Mouse (Mus musculus) MN1 (cell line): ENCODE measurements around the gene Gm13289.
A peak's percentile ranks its signal among the peaks of the same experiment; 100 is the strongest.
"Not testable (repeated sequence)": the region's sequence is repeated elsewhere in the genome, so short reads cannot be mapped to it uniquely, and the experiment has no call there.

Experiments used
- DNase-seq: peaks from one replicate; pipeline ENCODE4 v3.0.0-alpha.2; 2016; ENCODE audit warnings: low spot score

Gene Gm13289

DNA sequence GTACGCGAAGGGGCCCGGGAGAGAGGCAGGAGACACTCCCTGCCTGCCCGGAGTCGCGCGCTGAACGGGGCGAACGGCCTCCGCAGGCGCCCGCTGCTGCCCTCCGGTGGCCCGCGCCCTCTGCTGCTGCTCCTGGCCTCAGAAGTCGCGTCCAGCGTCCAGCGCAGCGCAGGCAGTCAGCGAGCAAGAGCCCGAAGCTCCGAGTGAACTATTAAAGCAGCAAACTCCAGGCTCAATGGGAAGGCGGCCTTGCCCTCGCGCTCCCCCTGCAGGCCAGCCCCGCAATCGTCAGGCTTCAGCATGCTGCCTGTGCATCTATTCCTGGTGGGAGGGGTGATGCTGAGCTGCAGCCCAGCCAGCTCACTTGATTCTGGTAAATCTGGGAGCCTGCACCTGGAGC, at the start of gene Gm13289:
Gm13289 (plus strand) TSS at position 301 of the 400 bp plus-strand sequence.
- not testable (repeated sequence) for DNase-seq

DNA sequence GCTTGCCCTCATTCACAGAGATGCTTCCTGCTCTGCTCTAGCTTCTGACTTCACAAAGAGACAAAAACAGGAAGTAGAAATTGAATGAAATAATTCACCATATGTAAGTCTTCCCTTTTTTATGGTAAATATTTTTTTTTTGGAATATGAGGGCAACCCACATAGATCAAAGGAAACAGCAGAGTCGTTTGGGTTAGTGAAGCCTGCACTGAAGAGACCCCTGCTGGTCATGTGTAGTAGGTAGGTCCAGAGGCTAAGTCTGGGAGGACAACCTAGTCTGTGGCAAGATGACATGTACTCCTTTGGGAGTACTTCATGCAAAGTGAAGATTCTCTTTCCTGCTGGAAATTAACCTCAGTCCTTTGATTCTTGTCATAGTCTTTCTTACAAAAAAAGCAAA, 49.4 kb upstream of the Gm13289 start:
- DNase-seq: peak; percentile 40

DNA sequence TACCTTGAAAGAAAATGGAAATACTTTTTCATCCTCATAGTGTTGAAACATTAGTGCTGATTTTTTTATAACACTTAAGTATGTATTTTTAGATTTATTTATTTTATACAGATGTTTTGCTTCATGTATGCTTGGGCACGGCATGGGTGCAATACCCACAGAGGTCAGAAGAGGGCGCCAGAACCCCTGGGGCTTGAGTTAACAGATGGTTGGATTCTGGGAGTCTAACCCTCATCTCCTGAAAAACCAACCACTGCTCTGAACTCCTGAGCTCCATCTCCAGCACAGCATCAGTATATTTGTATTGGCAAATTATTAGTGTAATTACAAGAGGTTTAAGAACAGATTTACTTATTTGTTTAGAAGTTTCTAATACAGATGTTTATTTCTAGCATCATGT, 38.2 kb upstream of the Gm13289 start:
- peak; percentile 60 for DNase-seq

GRCm38 (mm10) chr4:88739036-88739435, 37.7 kb upstream of the Gm13289 start:
- DNase-seq: no peak

DNA sequence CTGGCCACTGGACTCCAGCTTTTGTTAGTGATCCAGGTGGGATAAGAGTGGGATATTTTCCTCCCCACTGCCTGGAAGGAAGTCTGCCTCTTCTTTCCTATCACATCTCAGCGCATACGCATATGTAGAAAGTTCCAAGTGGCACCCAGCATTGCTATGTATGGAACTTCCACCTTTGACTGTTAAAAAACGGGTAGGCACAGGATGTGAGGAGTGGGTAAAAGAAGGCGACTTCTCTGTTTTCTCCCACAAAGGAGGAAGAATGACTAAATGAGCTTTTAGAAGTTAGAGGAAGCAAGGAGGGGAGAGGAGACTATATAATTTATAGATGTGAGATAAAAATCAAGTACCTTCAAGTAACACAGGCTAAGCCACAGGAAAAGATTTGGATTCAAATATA, 35.3 kb upstream of the Gm13289 start:
- no peak for DNase-seq

GRCm38 (mm10) chr4:88742771-88743371, 33.9 kb upstream of the Gm13289 start:
- DNase-seq: no peak

DNA sequence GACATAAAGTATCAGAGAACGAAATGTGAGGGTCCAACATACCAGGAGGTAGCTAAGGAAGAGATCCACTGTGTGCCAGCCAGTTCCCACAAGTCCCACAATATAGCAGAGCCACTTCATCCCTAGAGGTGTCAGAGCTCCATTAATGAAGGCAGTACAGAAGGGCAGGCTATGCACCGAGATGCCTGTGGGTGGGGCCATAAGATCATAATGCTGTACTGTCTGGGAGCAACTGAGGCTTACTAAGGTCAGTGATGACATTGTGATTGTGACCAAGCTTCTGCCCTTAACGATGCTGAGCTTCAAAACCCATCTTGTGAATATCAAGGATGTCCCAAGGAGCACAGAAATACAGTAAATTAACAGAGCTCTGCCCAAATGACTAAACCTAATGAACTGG, 32.5 kb upstream of the Gm13289 start:
- no peak for DNase-seq

GRCm38 (mm10) chr4:88749926-88750325, 26.8 kb upstream of the Gm13289 start:
- no peak for DNase-seq

GRCm38 (mm10) chr4:88754818-88755340, 21.8 kb upstream of the Gm13289 start, which contains the start of gene Gm13271:
TSS of gene Gm13271 (plus strand) at chr4:88754868.
- DNase-seq: not testable (repeated sequence)

DNA sequence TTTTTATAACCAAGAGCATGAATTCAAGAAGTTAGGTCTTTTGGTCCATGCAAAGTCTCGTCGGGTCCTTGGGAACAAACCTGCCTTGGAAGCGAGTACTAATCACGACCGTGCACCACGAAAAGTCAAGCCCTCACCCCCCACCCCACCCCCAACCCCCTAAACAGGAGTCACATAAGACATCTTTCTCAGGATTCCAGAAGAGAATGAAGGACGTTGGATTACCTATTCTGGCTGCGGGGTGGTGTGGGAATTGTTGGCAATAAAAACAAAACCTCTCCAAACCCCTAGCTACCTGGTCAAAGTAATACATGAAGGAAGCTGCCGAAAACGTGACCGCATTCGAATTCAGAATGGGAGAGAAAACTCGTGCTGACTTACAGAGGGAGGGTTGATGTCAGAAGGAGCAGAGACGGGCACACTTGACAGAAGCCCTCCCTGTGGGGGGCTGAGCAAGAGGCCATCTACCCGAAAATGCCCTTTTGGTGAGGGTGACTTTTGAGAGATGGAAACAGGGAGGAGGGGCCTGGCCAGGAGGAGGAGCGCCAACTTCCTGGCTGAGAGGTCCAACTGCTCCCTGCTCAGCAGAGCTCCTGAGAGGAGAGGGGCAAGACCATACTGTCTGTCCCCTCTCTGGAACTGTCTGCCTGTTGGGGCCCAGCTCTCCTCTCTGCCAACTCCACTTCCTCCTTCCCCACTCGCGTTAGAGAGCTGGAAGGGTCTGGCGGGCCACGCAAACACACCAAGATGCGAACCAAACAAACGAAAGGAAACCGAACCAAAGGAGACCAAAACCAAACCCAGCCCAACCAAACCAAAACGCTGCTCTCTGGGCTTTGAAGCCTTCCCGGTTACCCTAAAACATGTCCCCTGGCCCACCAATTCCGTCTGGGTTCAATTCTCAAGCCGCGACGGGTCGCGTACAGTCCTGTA, 19.9 kb upstream of the Gm13289 start:
- DNase-seq: peak; percentile 14

DNA sequence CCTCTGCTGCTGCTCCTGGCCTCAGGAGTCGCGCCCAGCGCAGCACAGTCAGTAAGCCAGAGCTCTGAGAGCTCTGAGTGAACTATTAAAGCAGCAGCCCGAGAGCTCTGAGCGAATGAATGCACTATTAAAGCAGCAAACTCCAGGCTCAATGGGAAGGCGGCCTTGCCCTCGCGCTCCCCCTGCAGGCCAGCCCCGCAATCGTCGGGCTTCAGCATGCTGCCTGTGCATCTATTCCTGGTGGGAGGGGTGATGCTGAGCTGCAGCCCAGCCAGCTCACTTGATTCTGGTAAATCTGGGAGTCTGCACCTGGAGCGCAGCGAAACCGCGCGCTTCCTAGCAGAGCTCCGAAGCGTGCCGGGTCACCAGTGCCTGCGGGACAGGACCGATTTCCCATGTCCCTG, 19.1 kb upstream of the Gm13289 start:
- DNase-seq: peak; percentile 91

GRCm38 (mm10) chr4:88758751-88759150, 18.0 kb upstream of the Gm13289 start:
- DNase-seq: not testable (repeated sequence)

DNA sequence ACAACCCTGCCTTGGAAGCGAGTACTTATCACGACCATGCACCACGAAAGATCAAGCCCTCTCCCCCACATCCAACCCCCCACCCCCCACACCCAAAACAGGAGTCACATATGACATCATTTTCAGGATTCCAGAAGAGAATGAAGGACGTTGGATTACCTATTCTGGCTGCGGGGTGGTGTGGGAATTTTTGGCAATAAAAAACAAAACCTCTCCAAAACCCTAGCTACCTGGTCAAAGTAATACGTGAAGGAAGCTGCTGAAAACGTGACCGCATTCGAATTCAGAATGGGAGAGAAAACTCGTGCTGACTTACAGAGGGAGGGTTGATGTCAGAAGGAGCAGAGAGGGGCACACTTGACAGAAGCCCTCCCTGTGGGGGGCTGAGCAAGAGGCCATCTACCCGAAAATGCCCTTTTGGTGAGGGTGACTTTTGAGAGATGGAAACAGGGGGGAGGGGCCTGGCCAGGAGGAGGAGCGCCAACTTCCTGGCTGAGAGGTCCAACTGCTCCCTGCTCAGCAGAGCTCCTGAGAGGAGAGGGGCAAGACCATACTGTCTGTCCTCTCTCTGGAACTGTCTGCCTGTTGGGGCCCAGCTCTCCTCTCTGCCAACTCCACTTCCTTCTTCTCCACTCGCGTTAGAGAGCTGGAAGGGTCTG, 17.0 kb upstream of the Gm13289 start, which contains the start of gene Gm13283:
Gm13283 (plus strand) TSS at position 510 of the 659 bp plus-strand sequence.
- not testable (repeated sequence) for DNase-seq

DNA sequence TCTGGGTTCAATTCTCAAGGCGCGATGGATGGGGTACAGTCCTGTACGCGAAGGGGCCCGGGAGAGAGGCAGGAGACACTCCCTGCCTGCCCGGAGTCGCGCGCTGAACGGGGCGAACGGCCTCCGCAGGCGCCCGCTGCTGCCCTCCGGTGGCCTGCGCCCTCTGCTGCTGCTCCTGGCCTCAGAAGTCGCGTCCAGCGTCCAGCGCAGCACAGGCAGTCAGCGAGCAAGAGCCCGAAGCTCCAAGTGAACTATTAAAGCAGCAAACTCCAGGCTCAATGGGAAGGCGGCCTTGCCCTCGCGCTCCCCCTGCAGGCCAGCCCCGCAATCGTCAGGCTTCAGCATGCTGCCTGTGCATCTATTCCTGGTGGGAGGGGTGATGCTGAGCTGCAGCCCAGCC, 16.3 kb upstream of the Gm13289 start:
- DNase-seq: peak; percentile 84

- not testable (repeated sequence) for DNase-seq
Observed at GRCm38 (mm10) chr4:88761776-88762175, 14.9 kb upstream of the Gm13289 start.

DNA sequence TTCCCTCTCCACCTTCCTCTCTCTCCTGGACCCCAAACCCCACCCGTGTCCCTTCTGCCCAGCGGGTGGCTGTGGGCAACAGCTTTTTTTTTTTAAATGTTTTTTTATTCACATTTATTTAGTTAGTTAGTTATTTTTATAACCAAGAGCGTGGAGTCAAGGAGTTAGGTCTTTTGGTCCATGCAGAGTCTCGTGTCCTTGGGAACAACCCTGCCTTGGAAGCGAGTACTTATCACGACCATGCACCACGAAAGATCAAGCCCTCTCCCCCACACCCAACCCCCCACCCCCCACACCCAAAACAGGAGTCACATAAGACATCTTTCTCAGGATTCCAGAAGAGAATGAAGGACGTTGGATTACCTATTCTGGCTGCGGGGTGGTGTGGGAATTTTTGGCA, 14.4 kb upstream of the Gm13289 start:
- DNase-seq: not testable (repeated sequence)

- peak; percentile 80 for DNase-seq
Observed at GRCm38 (mm10) chr4:88763384-88764018, 13.2 kb upstream of the Gm13289 start.

DNA sequence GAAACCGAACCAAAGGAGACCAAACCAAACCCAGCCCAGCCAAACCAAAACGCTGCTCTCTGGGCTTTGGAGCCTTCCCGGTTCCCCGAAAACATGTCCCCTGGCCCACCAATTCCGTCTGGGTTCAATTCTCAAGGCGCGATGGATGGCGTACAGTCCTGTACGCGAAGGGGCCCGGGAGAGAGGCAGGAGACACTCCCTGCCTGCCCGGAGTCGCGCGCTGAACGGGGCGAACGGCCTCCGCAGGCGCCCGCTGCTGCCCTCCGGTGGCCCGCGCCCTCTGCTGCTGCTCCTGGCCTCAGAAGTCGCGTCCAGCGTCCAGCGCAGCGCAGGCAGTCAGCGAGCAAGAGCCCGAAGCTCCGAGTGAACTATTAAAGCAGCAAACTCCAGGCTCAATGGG, 3.2 kb upstream of the Gm13289 start, which contains the start of gene Gm13290:
Gm13290 (plus strand) TSS at position 301 of the 400 bp plus-strand sequence.
- DNase-seq: not testable (repeated sequence)

GRCm38 (mm10) chr4:88779550-88779949, 2.8 kb downstream of the Gm13289 start, which contains the start of gene Gm13272:
TSS of gene Gm13272 (plus strand) at chr4:88779850.
- DNase-seq: not testable (repeated sequence)

DNA sequence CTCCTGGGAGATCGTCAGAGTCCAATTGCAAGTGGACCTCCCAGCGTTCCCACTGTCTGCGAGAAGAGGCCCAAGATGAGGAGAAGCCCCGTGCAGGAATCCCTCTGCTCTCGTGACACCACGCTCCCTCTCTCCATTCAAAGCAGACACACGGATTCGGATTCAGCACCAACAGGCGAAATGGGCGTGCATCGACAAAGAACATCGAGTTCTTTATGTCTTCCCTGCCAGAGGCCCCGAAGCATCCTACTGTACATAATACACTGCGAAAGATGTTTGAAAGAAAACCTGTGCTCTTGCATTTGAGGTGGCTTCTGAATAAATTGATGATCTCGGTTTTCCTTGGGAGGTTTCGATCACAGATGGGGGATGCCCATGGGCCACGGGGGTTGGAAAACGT, 3.6 kb downstream of the Gm13289 start:
- not testable (repeated sequence) for DNase-seq

DNA sequence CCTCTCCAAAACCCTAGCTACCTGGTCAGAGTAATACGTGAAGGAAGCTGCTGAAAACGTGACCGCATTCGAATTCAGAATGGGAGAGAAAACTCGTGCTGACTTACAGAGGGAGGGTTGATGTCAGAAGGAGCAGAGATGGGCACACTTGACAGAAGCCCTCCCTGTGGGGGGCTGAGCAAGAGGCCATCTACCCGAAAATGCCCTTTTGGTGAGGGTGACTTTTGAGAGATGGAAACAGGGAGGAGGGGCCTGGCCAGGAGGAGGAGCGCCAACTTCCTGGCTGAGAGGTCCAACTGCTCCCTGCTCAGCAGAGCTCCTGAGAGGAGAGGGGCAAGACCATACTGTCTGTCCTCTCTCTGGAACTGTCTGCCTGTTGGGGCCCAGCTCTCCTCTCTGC, 5.1 kb downstream of the Gm13289 start, which contains the start of gene Ifnz:
Ifnz (plus strand) TSS at position 301 of the 400 bp plus-strand sequence.
- not testable (repeated sequence) for DNase-seq
